Mouse (Mus musculus) gastrocnemius, adult 18-20 months (tissue): ENCODE results near the gene Armc9. TPM values are rescaled to one million over a fixed set of nuclear protein-coding genes. Genes with fewer than 3 reads are reported as not detected.
A peak's percentile ranks its signal among the peaks of the same experiment; 100 is the strongest.

ENCODE experiments used
- DNase-seq: peaks from one replicate; pipeline ENCODE4 v3.0.0; 2021; ENCODE audit warnings: low spot score
- total RNA-seq, 2 experiments: library from RNA; stranded (reverse); gene quantifications; 2 replicates each; pipeline ENCODE4 v1.2.3; 2021

Armc9 gene
- total RNA-seq, 2 experiments from 2014 or later: 2.4 to 2.7 TPM

DNA sequence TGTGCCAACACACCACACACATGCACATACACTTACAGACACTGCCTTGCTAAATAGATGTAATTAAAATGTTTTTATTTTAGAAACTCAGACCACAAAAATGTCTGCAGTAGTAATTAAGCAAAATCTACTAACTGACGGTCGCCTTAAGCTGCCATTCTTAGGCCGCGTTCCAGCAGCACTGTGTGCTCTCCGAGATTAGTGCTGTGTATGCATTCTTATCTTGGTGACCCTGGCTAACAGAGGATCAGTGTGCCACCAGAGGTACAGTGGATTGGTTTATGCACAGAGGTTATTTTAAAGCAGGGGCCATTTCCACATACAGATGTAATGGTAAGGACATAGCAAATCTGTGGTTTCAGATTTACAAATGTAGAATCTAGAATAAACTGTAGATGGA, 6.5 kb downstream of the Armc9 start:
- DNase-seq: no peak

DNA sequence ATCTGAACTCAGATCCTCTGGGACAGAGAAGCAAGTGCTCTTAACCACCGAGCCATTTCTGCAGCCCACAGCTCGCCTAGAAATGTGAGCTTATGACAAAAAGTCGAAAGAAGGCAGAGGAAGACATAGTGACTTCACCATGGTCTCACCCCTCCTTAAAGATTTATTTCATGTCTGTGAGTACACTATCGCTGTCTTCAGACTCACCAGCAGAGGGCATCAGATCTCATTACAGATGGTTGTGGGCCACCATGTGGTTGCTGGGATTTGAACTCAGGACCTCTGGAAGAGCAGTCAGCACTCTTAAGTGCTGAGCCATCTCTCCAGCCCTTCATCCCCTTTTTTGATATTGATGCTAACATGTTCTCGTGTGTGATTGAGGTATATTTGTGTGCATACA, 20.0 kb downstream of the Armc9 start:
- DNase-seq: no peak

DNA sequence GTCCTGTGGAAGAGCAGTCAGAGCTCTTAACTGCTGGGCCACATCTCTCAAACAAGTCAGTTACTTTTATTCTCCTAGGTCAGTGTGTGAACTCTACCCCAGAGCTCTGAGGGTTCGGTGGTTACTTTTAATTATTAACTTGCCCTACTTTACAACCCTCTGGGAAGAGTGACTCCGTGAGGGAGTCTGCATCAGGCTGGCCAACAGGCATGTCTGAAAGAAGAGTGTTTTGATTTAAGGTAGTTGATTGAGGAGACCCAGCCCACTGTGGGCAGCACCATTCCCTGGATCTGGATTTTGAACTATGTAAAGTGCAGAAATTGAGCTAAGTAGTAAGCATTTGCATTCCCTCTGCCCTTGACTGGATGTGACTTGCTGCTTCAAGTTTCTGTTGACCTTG, 21.5 kb downstream of the Armc9 start:
- no peak for DNase-seq

DNA sequence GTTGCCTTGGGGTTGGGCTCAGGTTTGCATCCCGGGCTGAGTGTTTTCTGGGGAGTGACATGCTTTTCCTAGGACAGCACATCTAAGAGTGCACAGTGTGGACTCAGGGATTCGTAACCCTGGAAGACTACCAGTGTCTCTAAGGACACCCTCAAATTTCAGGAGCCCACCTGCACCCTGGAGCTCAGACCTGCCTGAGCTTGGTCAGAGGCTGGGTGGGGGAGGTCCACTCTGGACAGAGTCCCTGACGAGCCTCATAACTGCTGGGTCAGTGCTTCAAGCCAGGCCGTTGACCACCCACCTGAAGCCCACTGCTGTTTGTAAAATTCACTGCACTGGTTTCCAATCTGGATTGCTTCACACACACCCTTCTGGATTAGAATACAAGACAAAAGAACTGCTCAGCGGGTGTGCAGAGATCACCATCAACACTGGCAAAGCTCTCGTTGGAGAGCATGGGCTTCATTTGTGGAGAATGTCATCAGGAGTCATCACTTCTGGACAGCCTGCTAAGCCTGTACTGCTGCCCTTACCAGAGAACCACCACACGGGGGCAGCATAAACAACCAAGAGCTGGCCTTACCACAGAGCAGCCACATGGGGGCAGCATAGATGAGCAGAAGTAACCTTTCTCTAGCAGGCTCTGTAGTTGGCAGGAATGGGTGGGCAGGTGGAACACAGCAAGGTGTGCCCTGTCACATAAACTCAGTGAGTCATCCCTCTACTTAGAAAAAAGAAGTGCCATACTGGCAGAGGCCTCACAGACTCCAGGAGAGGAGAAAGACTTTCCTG, 24.1 kb downstream of the Armc9 start:
- DNase-seq: peak; percentile 72

DNA sequence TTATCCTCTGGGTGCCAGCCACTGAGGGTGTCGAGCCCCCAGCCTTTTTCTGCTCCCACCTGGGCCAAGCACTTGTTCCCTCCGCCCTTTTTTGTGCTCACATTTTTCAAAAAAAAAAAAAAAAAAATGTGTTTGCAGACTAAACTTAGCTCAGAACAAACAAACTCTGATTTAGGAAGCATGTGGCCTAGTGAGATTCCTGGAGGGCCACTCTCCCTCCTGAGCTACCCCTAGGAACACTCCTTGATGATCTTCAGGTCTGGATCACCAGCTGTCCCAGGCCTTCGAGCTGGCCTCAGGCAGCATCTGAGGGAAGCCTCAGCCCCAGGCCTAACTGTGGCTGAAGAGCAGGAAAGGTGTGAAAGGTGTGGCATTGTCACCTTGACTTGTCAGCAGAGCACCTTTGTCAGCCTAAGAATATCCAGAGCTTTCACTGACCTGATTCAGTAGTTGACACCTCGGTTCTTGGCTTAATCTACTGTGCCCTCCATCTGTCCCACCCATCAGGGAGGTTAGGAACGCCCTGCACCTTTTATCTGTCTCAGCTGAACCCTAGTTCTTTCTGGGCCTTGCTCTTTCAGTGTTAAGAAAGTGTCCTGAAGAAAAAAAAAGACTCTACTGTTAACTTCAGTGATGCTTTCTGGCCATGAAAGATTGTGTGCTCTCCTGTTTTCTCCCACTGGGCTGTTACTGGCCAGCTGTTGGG, 27.6 kb downstream of the Armc9 start:
- DNase-seq: no peak

DNA sequence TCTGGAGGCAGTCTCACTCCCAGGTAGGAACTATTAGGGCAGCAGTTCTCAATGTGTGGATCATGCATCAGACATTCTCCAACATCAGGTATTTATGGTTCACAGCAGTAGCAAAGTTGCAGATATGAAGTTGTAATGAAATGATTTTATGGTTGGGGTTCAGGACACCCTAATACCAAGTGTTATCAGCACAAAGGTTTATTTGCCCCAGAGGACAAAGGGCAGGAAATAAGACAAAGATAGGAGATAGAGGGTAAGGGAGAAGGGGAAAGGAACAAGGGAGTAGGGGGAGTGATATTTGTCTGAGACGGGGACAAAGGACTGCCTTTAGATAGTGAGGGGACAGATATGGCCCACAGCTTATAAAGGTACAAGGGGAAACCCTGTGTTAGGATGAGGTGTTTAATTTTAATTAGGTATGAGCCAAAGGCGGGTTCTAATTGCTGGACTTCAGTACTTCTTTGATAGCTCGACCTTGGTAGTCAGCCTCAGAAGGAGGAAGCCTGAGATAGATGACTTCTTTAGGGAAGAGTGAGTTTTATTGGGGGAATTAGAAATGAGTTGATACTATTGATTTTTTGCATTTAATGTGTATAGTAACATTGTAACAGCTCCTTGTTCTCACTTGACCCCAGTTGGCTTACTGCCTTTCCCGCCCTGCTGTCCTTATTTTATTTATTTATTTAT, 29.1 kb downstream of the Armc9 start:
- no peak for DNase-seq

DNA sequence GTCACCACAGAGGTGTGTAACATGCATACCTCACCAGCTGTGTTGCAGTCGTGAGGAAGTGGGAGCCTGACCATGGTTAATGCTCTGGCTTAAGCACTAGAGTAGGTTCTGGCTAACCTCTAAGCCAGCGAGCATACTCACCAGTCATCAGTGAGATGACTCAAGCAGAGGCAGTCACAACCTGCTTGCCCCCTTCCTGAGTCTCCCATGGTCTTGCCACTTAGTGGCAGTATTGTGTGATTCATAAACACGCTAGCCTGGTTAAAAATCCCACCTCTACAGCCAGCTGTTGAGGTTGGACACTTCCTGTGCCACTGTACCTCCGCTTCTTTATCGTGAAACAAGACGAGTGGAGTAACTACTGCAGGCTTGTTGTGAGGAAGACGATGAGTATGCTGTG, 32.2 kb downstream of the Armc9 start:
- no peak for DNase-seq

DNA sequence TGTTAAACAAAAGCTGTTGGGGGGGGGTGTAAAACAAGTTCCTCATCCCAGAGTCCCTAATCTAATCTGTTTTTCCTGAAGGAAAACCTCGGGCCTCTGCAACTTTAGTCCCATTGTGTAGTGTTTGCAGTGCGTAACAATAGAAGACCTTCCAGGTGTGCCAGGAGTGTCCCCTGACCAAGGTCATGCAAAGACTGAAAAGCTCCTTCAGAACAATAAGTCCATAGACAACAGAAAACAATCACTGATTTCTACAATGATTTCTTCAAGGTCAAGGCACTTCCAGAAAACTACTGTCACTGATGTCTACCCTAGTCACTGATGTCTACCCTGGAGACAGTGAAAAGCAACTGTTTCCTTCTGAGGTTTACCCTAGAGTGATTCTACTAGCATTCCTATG, 33.3 kb downstream of the Armc9 start:
- DNase-seq: no peak

DNA sequence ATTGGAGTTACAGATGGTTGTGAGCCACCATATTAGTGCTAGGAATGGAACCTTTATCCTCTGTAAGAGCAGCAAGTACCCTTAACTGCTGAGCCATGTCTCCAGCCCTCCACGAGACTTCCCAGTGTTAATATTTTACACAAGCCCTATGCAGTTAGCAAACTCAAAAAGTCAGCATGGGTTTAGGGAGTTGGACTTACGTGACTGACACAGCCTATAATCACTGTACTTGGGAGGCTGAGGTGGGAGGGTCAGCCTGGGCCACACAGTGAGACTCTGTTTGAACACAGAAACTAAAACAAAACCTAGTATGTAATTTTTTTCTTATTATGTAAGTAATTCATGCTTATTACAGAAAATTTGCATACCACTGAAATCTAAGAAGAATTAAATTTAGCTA, 33.7 kb downstream of the Armc9 start:
- no peak for DNase-seq

DNA sequence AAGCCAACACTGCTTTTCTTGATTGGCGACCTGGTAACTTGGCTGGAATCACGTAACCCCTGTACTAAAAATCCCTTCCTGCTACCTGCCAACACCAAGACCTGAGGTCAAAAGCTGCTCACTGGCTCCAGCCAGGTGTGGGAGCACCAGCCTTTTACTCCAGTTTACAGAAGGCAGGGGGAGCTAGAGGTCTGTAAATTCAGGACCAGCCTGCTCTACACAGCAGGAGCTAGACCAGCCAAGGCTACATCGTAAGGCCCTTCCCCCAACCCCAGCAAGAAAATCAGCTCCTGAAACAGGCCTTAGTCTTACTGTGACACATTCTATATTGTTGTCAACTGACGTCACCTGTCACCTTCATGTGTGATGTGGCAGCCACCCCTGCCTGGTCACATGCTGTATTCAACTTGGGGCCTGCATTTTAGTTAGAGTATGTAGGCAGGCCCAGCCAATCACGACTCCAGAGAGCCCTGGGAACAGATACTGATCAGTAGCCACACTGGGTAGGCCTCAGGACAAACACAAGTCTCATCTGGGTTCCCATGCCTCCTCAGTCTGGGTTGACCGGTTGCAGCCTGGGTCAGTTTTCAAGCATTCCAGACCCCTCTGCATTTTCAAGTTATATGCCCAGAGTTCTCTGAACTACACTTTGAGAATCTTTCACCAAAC, 34.6 kb downstream of the Armc9 start:
- DNase-seq: no peak

DNA sequence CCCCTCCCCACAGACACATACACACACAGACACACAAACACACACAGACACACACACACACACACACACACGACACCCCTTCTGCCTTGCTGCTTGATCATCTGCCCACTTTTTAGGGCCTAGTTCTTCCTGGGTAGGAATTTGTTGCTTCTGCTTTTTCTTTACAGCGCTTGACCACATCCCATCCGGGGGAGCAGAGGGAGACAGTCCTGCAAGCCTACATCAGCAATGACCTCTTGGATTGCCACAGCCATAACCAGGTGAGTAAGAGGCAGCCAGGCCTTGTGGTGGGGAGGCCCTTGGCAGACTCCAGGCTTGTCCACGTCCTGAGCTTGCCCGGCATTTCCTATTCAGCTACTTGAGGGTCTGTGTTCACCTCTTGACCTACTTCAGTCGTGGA, 36.3 kb downstream of the Armc9 start:
- DNase-seq: no peak

DNA sequence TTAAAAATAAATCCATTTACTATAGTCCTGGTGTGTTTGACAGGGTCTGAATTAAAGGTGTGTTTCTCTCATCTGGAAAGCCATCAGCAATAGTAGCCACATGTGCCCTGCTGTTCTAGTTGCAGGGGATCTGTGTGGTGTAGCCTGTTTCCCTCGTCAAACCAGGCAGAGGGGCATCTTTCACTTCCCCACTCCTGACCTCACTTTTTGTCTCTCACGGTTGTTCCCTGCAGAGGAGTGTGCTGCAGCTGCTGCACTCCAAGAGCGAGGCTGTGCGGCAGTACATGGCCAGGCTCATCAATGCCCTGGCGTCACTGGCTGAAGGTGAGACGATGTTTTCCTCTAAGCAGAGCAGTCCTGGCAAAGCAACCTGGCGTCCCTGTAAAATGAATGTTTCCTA, 39.5 kb downstream of the Armc9 start:
- DNase-seq: no peak

DNA sequence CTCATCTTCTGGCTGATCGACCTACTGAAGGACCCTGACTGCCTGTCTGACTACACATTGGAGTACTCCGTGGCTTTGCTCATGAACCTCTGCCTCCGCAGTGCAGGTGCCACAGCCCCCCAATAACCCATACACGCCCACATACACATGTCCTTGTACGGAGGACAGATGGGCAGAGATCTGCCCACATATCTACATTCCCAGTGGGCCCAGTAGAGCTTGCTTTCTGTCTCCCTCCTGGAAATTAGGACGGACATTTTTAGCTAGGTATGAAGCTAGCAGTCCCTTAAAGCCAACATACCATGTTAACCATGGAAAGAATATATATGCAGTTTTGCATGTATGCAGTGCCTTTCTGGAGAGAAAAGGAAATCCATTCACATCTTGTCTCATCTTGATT, 43.7 kb downstream of the Armc9 start:
- no peak for DNase-seq

DNA sequence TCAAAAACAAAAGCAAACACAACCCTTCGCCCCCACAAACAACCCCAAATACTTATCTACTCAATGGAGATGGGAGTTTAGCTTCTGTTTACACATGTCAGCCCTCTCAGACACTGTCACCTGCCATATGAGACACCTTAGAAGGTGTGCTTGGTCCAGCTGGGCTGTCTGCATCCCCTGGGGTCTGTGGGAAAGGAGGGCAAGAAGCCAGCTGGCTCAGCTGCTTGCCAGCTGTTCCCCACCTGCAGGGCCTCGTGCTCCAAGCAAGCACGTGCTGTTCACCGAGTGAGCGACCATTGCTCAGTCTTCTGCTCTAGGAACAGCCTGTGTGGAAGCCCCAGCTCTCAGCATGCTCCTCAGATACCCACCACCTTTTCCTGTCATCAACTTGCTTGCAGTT, 44.4 kb downstream of the Armc9 start:
- DNase-seq: no peak

DNA sequence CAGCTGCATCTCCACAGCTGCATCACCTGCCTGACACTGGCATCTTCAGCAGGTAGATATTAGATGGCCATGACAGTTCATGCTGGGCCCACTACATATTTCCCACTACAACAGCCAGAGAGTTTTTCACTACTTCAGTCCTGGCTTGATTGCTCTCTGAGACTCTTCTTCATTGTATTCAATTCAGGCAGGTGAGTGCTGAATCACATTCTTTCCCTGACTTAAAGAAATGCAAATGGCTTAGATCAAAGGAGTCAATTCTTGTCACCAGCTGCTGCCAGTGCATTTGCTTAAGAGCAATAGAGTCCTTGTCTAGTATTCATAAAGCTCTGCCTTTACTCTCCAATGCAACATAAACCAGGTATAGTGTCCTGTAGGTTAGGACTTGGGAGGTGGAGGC, 46.7 kb downstream of the Armc9 start:
- no peak for DNase-seq

DNA sequence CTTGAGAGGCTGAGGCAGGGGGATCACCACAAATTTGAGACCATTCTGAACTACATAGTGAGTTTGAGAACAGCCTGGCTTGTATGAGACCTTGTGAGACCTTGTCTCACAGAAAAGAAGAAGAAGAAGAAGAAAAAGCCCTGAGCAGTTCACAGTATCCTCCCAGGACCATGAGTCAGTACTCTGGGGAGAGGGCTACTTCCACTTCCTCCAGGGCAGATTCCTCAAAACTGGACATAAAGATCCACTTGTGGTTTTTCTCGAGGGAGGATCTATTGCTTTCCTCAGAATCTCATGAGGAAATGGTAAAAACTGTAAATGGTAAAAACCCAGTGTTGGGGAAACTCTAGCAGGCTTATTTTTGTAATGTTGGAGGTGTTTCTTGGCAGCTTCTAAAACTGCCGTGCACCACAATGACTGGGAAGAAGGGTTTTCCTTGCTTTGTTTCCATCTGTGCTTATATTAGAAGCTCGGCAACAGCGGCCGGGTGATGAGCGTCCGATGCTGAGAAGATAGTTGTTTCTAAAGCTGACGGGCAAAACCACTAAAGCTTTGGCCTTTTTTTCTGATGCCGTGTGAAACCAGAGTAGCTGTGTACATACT, 48.1 kb downstream of the Armc9 start:
- DNase-seq: no peak

DNA sequence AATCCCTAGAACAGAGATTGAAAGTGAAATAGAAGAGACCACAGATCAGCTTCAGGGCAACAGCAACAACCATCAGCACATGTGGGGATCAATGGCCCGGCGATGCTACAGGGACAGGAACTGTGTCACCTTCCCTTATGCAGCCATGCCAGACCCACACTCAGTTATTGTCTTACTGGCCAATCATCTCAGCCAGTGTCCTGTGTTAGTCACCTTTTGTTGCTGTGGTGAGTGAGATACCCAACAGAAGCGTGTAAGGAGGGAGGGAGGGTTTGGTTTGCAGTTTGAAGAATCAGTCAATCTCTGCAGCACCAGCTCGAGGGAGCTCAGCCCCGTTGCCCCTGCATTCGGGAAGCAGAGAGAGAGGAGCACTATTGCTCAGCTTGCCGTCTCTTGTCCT, 56.1 kb downstream of the Armc9 start:
- DNase-seq: no peak

DNA sequence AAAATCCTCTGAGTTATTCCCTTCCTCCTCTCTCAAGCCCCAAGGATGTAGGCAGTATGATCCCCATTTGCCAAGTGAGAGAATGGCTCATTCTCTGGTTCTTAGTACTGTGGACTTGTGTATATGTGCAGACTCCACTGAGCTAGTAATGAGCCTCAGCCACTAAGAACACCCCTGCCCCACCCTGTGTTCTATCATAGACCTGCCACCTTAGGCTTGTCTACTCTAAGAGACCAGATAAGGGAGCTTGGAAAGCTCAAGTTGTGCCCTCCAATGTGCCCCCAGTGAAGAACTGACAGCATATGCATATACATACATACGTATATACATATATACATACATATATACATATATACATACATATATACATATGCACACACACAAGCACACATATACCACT, 56.9 kb downstream of the Armc9 start:
- no peak for DNase-seq

DNA sequence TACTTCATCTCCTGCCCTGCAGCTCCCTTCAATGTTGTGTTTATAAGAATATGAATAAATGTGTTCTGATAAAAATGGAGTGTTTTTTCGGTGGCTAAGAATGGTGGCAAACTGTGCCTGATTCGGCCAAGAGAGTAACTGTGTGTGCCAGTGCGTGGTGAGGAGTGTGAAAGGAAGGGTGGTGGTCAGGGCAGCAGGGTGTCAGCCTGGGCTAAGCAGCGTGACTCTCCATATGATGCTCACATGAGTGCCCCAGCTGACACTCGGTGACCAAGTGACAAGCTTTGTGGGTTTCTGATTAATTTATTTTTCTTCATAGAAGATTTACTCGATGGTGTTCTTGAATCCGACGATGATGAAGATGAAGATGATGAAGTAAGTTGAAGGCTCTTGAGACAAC, 58.2 kb downstream of the Armc9 start:
- no peak for DNase-seq

DNA sequence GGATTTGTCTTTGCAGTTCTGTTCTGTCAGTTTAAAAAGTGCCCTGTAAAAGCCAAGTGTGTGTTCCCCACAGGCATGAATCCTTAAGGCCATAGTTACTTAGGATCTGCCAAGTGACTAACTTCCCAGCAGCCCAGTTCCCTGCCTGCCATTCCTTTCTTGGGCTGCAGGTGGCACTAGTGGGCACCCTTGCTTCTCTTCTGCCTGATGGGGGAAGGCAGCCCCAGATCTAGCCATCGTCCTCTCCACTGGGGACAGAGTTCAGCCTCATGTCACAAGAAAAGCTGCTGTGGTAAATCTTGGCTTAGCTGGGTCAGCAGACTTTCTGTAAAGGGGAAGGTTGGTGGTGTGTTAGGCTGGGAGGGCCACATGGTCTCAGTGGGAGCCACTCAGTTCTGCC, 59.6 kb downstream of the Armc9 start:
- peak; percentile 64 for DNase-seq

DNA sequence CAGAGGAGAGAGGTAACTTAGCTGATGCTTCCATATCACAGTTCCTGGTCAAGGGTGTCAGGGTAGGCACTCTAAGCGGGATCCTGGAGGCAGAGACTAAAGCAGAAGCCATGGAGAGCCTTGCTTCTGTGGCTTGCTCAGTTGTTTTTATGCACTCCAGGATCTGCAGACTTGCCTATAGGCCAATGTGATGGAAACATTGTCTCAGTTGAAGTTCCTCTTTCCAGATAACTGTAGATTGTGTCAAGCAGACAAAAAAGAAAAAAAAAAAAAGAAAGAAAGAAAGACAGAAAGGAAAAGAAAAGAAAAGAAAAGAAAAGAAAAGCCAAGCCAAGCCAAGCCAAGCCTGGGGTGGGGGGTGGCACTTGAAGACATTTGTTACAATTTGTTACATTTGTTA, 60.7 kb downstream of the Armc9 start:
- DNase-seq: no peak

DNA sequence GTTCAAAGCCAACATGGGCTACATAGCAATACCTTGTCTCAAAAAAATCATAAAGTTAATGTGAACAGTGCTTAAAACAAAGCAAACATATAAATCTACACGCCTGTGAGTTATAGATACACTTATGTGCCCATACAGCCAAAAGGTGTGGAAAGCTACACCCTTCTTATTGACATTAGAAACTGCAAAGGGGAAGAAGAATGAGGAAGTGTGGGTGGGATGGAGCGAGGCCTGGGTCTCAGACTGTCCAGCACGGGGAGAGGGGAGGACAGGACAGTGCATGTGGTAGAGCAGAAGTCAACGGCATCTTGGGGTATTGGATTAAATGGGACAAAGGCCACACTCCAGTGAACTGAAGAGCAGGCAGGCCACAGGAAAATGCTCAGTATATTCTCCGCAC, 61.8 kb downstream of the Armc9 start:
- no peak for DNase-seq
